Mouse (Mus musculus) bone marrow, adult 2 months (tissue): Measurements from ENCODE around the gene Slc22a3.

Experiments used
- CTCF ChIP-seq: fragments of 200-500 bp; IDR thresholded peaks from 2 replicates; pipeline ENCODE4 v1.5.1; 2011; ENCODE audit warnings: low read length, control low read depth; ENCODE audit not compliant: control insufficient read depth, insufficient read depth
- POLR2A ChIP-seq: fragments of 200-500 bp; IDR thresholded peaks from 2 replicates; pipeline ENCODE4 v1.6.1; 2011; ENCODE audit warnings: low read depth, mild to moderate bottlenecking, control low read depth, low read length, borderline replicate concordance; ENCODE audit not compliant: control insufficient read depth

GRCm38 (mm10) chr17:12372021-12372420 lies 135.5 kb downstream of the Slc22a3 start:
- TF ChIP-seq POLR2A (no peak), CTCF (peak; percentile 94)
